Mouse (Mus musculus) frontal cortex, postnatal 14 days (tissue): ENCODE measurements around the gene Mchr1.

Experiments used
- DNase-seq, 2 experiments: peaks; one replicate each; pipeline ENCODE4 v3.0.0; 2022; ENCODE audit warnings: low spot score in 2 of 2

Gene Mchr1

GRCm38 (mm10) chr15:81272305-81273053 is 37.2 kb downstream of the Mchr1 start:
- no peak for DNase-seq

- DNase-seq, result no peak
Measured at GRCm38 (mm10) chr15:81273361-81273760, 38.1 kb downstream of the Mchr1 start.

GRCm38 (mm10) chr15:81277928-81278327 is 42.6 kb downstream of the Mchr1 start:
- DNase-seq, result no peak

- DNase-seq, result no peak
Measured at GRCm38 (mm10) chr15:81278699-81279098, 43.4 kb downstream of the Mchr1 start.

GRCm38 (mm10) chr15:81284121-81284734 is 48.9 kb downstream of the Mchr1 start:
- no peak for DNase-seq
